Mouse (Mus musculus): ENCODE results near the gene Stx6.

DNA sequence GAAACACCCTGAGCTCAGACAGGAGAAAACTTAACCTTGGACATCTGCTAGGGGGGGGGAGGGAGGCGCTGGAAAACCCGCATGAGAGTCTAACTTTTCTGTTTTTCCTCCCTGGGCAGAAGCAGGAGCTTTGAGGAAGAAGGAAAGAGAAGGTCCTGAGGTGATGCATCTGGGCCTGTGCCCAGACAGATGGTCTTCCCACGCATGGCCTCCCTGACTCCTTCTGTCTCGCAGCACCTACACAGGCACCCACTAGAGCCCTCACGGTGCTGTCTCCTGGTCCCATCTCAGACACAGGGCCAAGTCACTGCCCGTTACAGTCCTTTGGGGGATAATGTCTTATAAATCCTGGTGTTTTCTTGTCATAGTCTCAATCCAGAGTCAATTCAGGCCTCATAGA is 74.3 kb downstream of the Stx6 start:
- TF ChIP-seq CTCF (IDR thresholded peaks at IDR 0.05; ENCODE audit: extremely low read depth, insufficient read length, insufficient replicate concordance, low read depth, low read length) (no peak), POLR2A (IDR thresholded peaks at IDR 0.05; ENCODE audit: low read depth, low read length) (no peak)
